ENCODE assay signal across 8 mouse cellular contexts in genomic region chr15:93397269-93397668, GRCm38 (mm10). TPM values are rescaled to one million over a fixed set of nuclear protein-coding genes. Genes with fewer than 3 reads are reported as not detected.
DNase-seq lines count a peak whose midpoint lies in the region; ATAC-seq lines count a peak whose summit lies in the region.

No protein-coding gene starts in this region.

- H3K4me2 ChIP-seq in heart, embryonic 11.5 days = peak overlapping the region; percentile 77
- H3K4me2 ChIP-seq in embryonic facial prominence, embryonic 14.5 days (ENCODE audit: low read depth, low read length) = peak overlapping the region; percentile 79
- peak overlapping the region; percentile 72 for H3K4me2 ChIP-seq in limb, embryonic 15.5 days

- no peak for DNase-seq in heart, adult 9 months (ENCODE audit: low spot score in 2 of 2)
- peak; percentile 36 for DNase-seq in A20 (ENCODE audit: low read depth, low spot score)
- no peak for DNase-seq in embryonic facial prominence, embryonic 14.5 days (ENCODE audit: low spot score)
- no peak for DNase-seq in urinary bladder, postnatal 25 days (ENCODE audit: low spot score)
- DNase-seq in left cerebral cortex, adult 11 months (ENCODE audit: low spot score) = no peak

- H3K4me1 ChIP-seq in heart, embryonic 11.5 days (ENCODE audit: control insufficient read depth, insufficient read depth, low read length) = peaks cover 19% of the 10 kb centered on the region
- peaks cover 21% of the 10 kb centered on the region; the same call in 1 of the 2 replicates for H3K4me1 ChIP-seq in embryonic facial prominence, embryonic 14.5 days (ENCODE audit: control insufficient read depth, insufficient read depth, low read length)
- peaks cover 19% of the 10 kb centered on the region for H3K4me1 ChIP-seq in limb, embryonic 15.5 days

- peak overlapping the region; percentile 93 for H3K4me3 ChIP-seq in heart, embryonic 11.5 days (ENCODE audit: low read depth, low read length)
- H3K4me3 ChIP-seq in embryonic facial prominence, embryonic 14.5 days (ENCODE audit: low read depth, low read length) = peak overlapping the region; percentile 98
- H3K4me3 ChIP-seq in limb, embryonic 15.5 days = peak overlapping the region; percentile 95

- no peak for ATAC-seq in heart, embryonic 11.5 days (replicated peaks; ENCODE audit: insufficient number of reproducible peaks, low FRiP score, low TSS enrichment)
- ATAC-seq in embryonic facial prominence, embryonic 14.5 days (ENCODE audit: low read depth) = no peak
- no peak for ATAC-seq in limb, embryonic 15.5 days (ENCODE audit: insufficient number of reproducible peaks, low FRiP score, low TSS enrichment, low read depth)
- no peak for ATAC-seq in megakaryocyte-erythroid progenitor cell, adult 5-6 weeks (replicated peaks; ENCODE audit: low FRiP score, low TSS enrichment, poor library complexity, severe bottlenecking)

- no peaks in the 10 kb centered on the region; the same call in 1 of the 2 replicates for H3K36me3 ChIP-seq in heart, embryonic 11.5 days (ENCODE audit: control insufficient read depth, insufficient read depth, low read length)
- H3K36me3 ChIP-seq in embryonic facial prominence, embryonic 14.5 days (ENCODE audit: control insufficient read depth, insufficient read depth, low read length) = peaks cover 21% of the 10 kb centered on the region
- peaks cover 22% of the 10 kb centered on the region for H3K36me3 ChIP-seq in limb, embryonic 15.5 days

- H3K9ac ChIP-seq in heart, embryonic 11.5 days (ENCODE audit: low read depth, low read length) = peak overlapping the region; percentile 96
- H3K9ac ChIP-seq in embryonic facial prominence, embryonic 14.5 days (ENCODE audit: low read depth, low read length) = peak overlapping the region; percentile 97
- peak overlapping the region; percentile 95; the same call in 1 of the 2 replicates for H3K9ac ChIP-seq in limb, embryonic 15.5 days

- H3K27me3 ChIP-seq in heart, embryonic 11.5 days (ENCODE audit: control insufficient read depth, insufficient read depth, low read length) = no peaks in the 10 kb centered on the region
- H3K27me3 ChIP-seq in embryonic facial prominence, embryonic 14.5 days (replicated peaks; ENCODE audit: control insufficient read depth, insufficient read depth, low read length) = no peaks in the 10 kb centered on the region
- no peaks in the 10 kb centered on the region for H3K27me3 ChIP-seq in limb, embryonic 15.5 days

- no peak overlapping the region for H3K27ac ChIP-seq in heart, embryonic 11.5 days (ENCODE audit: low read depth, low read length)
- no peak overlapping the region for H3K27ac ChIP-seq in embryonic facial prominence, embryonic 14.5 days (replicated peaks; ENCODE audit: low read depth, low read length)
- no peak overlapping the region for H3K27ac ChIP-seq in limb, embryonic 15.5 days

- 2% methylated on average over 11 of the region's 11 CpGs for WGBS in heart, embryonic 11.5 days (ENCODE audit: insufficient replicate concordance)
- 1% methylated on average over 11 of the region's 11 CpGs for WGBS in embryonic facial prominence, embryonic 14.5 days
- under 1% methylated on average over 11 of the region's 11 CpGs for WGBS in limb, embryonic 15.5 days

- H3K9me3 ChIP-seq in heart, embryonic 11.5 days (replicated peaks; ENCODE audit: control insufficient read depth, low read length) = no peaks in the 10 kb centered on the region
- H3K9me3 ChIP-seq in embryonic facial prominence, embryonic 14.5 days (ENCODE audit: control insufficient read depth, low read length) = no peaks in the 10 kb centered on the region
- H3K9me3 ChIP-seq in limb, embryonic 15.5 days = no peaks in the 10 kb centered on the region

RNA-seq across cellular contexts. Expression of gene Zcrb1, which starts 0.9 kb away (rescaled TPM):
- 125 and 135 TPM in 2 replicates for polyA plus RNA-seq in heart, embryonic 11.5 days (2014; fragmentation: Nextera tagmentation; extraction: Ambion mirVana)
- polyA plus RNA-seq in embryonic facial prominence, embryonic 14.5 days (2014; fragmentation: Nextera tagmentation; extraction: Ambion mirVana) = 110 and 112 TPM in 2 replicates
- 116 and 120 TPM in 2 replicates for polyA plus RNA-seq in limb, embryonic 15.5 days (2015; fragmentation: Nextera tagmentation; extraction: Ambion mirVana)
- total RNA-seq in megakaryocyte-erythroid progenitor cell, adult 5-6 weeks (2014; fragmentation: Nextera tagmentation) = 143 and 165 TPM in 2 replicates
- total RNA-seq in megakaryocyte-erythroid progenitor cell, adult 5-6 weeks (2017) = 135 and 137 TPM in 2 replicates

RNA-seq across cellular contexts. Expression of gene Pphln1, which starts 0.9 kb away (rescaled TPM):
- 35.3 and 43.3 TPM in 2 replicates for polyA plus RNA-seq in heart, embryonic 11.5 days (2014; fragmentation: Nextera tagmentation; extraction: Ambion mirVana)
- 21.6 and 26.2 TPM in 2 replicates for polyA plus RNA-seq in embryonic facial prominence, embryonic 14.5 days (2014; fragmentation: Nextera tagmentation; extraction: Ambion mirVana)
- polyA plus RNA-seq in limb, embryonic 15.5 days (2015; fragmentation: Nextera tagmentation; extraction: Ambion mirVana) = 41.3 and 47.4 TPM in 2 replicates
- 60.3 and 65.1 TPM in 2 replicates for total RNA-seq in megakaryocyte-erythroid progenitor cell, adult 5-6 weeks (2014; fragmentation: Nextera tagmentation)
- total RNA-seq in megakaryocyte-erythroid progenitor cell, adult 5-6 weeks (2017) = 37.9 and 57.9 TPM in 2 replicates
